ENCODE assay signal across 9 mouse cellular contexts in genomic region chrX:153155322-153155721, GRCm38 (mm10). TPM values are rescaled to one million over a fixed set of nuclear protein-coding genes. Genes with fewer than 3 reads are reported as not detected.
DNase-seq lines count a peak whose midpoint lies in the region; ATAC-seq lines count a peak whose summit lies in the region.
"Had no signal": no experiment of that assay in that cellular context is flagged by ENCODE, and none has a peak within 500 bp of the region (broad histone marks: within the 10 kb centered on the region; RNA-seq: fewer than 3 reads in every experiment).

No protein-coding gene starts in this region.

- no peak for ATAC-seq in heart, embryonic 11.5 days (replicated peaks; ENCODE audit: insufficient number of reproducible peaks, low FRiP score, low TSS enrichment)
- ATAC-seq in megakaryocyte-erythroid progenitor cell, adult 5-6 weeks (replicated peaks; ENCODE audit: low FRiP score, low TSS enrichment, poor library complexity, severe bottlenecking) = peak; percentile 82

- DNase-seq in heart, postnatal 10 days = peak; percentile 5 to 25
- peak; percentile 8 for DNase-seq in right cerebral cortex, adult 18-20 months
- no peak for DNase-seq in right cerebral cortex, postnatal 25 days
- DNase-seq in adrenal gland, postnatal 10 days = peak; percentile 36
- peak; percentile 4 for DNase-seq in fibroblast of lung, adult 2 months (ENCODE audit: low read depth)
- DNase-seq in spleen, postnatal 14 days (ENCODE audit: low spot score in 2 of 2) = no peak

- H3K4me1 ChIP-seq in heart, embryonic 11.5 days (ENCODE audit: control insufficient read depth, insufficient read depth, low read length) = no peaks in the 10 kb centered on the region
- H3K4me1 ChIP-seq: embryonic facial prominence, embryonic 12.5 days had no signal

- no peak overlapping the region for H3K4me3 ChIP-seq in heart, embryonic 11.5 days (ENCODE audit: low read depth, low read length)
- H3K4me3 ChIP-seq: embryonic facial prominence, embryonic 12.5 days had no signal

- no peaks in the 10 kb centered on the region for H3K9me3 ChIP-seq in heart, embryonic 11.5 days (replicated peaks; ENCODE audit: control insufficient read depth, low read length)
- H3K9me3 ChIP-seq: embryonic facial prominence, embryonic 12.5 days had no signal

- H3K36me3 ChIP-seq in heart, embryonic 11.5 days (ENCODE audit: control insufficient read depth, insufficient read depth, low read length) = no peaks in the 10 kb centered on the region
- H3K36me3 ChIP-seq: embryonic facial prominence, embryonic 12.5 days had no signal

- no peak overlapping the region for H3K9ac ChIP-seq in heart, embryonic 11.5 days (ENCODE audit: low read depth, low read length)
- H3K9ac ChIP-seq: embryonic facial prominence, embryonic 12.5 days had no signal

- no peak overlapping the region for H3K4me2 ChIP-seq in heart, embryonic 11.5 days
- H3K4me2 ChIP-seq: embryonic facial prominence, embryonic 12.5 days had no signal

- H3K27me3 ChIP-seq in heart, embryonic 11.5 days (ENCODE audit: control insufficient read depth, insufficient read depth, low read length) = no peaks in the 10 kb centered on the region
- H3K27me3 ChIP-seq: embryonic facial prominence, embryonic 12.5 days had no signal

- no peak overlapping the region for H3K27ac ChIP-seq in heart, embryonic 11.5 days (ENCODE audit: low read depth, low read length)
- H3K27ac ChIP-seq: embryonic facial prominence, embryonic 12.5 days had no signal

- 44% methylated on average over 3 of the region's 3 CpGs for WGBS in heart, embryonic 11.5 days (ENCODE audit: insufficient replicate concordance)

- intact Hi-C loops in heart, postnatal 10 days (cut with DNase I) = no loop called here

RNA-seq across cellular contexts. Expression of gene Rragb, which starts 15.5 kb away (rescaled TPM):
- total RNA-seq in heart, postnatal 10 days (2021) = 1 to 10 TPM; 2.0 to 2.3 TPM
- 1.5 and 1.7 TPM in 2 replicates for polyA plus RNA-seq in heart, embryonic 11.5 days (2014; fragmentation: Nextera tagmentation; extraction: Ambion mirVana)
- total RNA-seq in adrenal gland, postnatal 10 days (2021) = 1 to 10 TPM; 9.6 TPM
- 5.7 and 6.8 TPM in 2 replicates for total RNA-seq in megakaryocyte-erythroid progenitor cell, adult 5-6 weeks (2014; fragmentation: Nextera tagmentation)
- total RNA-seq in megakaryocyte-erythroid progenitor cell, adult 5-6 weeks (2017) = 3.3 and 9.1 TPM in 2 replicates

RNA-seq across cellular contexts. Expression of gene Foxr2, which starts 36.7 kb away (rescaled TPM):
- total RNA-seq in heart, postnatal 10 days (2021) = not detected
- polyA plus RNA-seq in heart, embryonic 11.5 days (2014; fragmentation: Nextera tagmentation; extraction: Ambion mirVana) = not detected in 2 replicates
- total RNA-seq in adrenal gland, postnatal 10 days (2021) = not detected
- not detected in 2 replicates for total RNA-seq in megakaryocyte-erythroid progenitor cell, adult 5-6 weeks (2014; fragmentation: Nextera tagmentation)
- not detected in 2 replicates for total RNA-seq in megakaryocyte-erythroid progenitor cell, adult 5-6 weeks (2017)
- polyA plus RNA-seq: embryonic facial prominence, embryonic 12.5 days had no signal

Comparison
In these comparisons a context has a peak if more than half of its experiments do, and no peak if none do; other contexts are left out.
1. DNase-seq: peak in heart, postnatal 10 days (2 of 2), right cerebral cortex, adult 18-20 months (single experiment), adrenal gland, postnatal 10 days (single experiment) and fibroblast of lung, adult 2 months (single experiment); none in right cerebral cortex, postnatal 25 days (single experiment) and spleen, postnatal 14 days (0 of 2).